Comparison of ENCODE assay signal across 23 mouse cellular contexts in genomic region chr7:27222538-27222937, GRCm38 (mm10). TPM values are rescaled to one million over a fixed set of nuclear protein-coding genes. Genes with fewer than 3 reads are reported as not detected.
DNase-seq lines count a peak whose midpoint lies in the region; ATAC-seq and TF ChIP-seq lines count a peak whose summit lies in the region.
"Had no signal": no experiment of that assay in that cellular context is flagged by ENCODE, and none has a peak within 500 bp of the region (broad histone marks: within the 10 kb centered on the region; RNA-seq: fewer than 3 reads in every experiment).

No protein-coding gene starts in this region.

- peaks cover 16% of the 10 kb centered on the region; the same call in 1 of the 2 replicates for H3K36me3 ChIP-seq in intestine, postnatal 0 days (ENCODE audit: control insufficient read depth, insufficient read depth)
- H3K36me3 ChIP-seq in intestine, embryonic 15.5 days = peaks cover 17% of the 10 kb centered on the region
- peaks cover 19% of the 10 kb centered on the region for H3K36me3 ChIP-seq in small intestine, adult 2 months (ENCODE audit: control insufficient read depth, insufficient read depth, low read length)

- H3K9ac ChIP-seq in intestine, postnatal 0 days (ENCODE audit: low read depth, low read length) = no peak overlapping the region
- no peak overlapping the region for H3K9ac ChIP-seq in intestine, embryonic 15.5 days
- H3K9ac ChIP-seq: forebrain, postnatal 0 days; heart, embryonic 15.5 days; hindbrain, embryonic 14.5 days had no signal

- H3K9me3 ChIP-seq in intestine, postnatal 0 days (ENCODE audit: control insufficient read depth) = no peaks in the 10 kb centered on the region
- H3K9me3 ChIP-seq in intestine, embryonic 15.5 days = no peaks in the 10 kb centered on the region
- H3K9me3 ChIP-seq: embryonic facial prominence, embryonic 10.5 days; forebrain, embryonic 13.5 days; heart, embryonic 15.5 days; hindbrain, embryonic 10.5 days had no signal

- WGBS in intestine, postnatal 0 days = 32% methylated on average over 1 of the region's 1 CpGs
- 48% methylated on average over 1 of the region's 1 CpGs for WGBS in intestine, embryonic 15.5 days
- WGBS in small intestine, adult 2 months = 26% methylated on average over 1 of the region's 1 CpGs

- ATAC-seq in intestine, postnatal 0 days = no peak
- no peak for ATAC-seq in intestine, embryonic 15.5 days
- ATAC-seq: activated CD4-positive, CD25-positive, alpha-beta regulatory T cell, adult 4 months; CD4-positive, CD25-positive, alpha-beta regulatory T cell, adult 4 months; forebrain, embryonic 13.5 days; forebrain, postnatal 0 days had no signal

- H3K27me3 ChIP-seq in intestine, postnatal 0 days (replicated peaks; ENCODE audit: control insufficient read depth, insufficient read depth, low read length) = no peaks in the 10 kb centered on the region
- no peaks in the 10 kb centered on the region for H3K27me3 ChIP-seq in intestine, embryonic 15.5 days (replicated peaks)
- no peaks in the 10 kb centered on the region for H3K27me3 ChIP-seq in small intestine, adult 2 months (ENCODE audit: control insufficient read depth, insufficient read depth, low read length)
- H3K27me3 ChIP-seq: forebrain, embryonic 13.5 days; heart, embryonic 15.5 days had no signal

- H3K4me1 ChIP-seq in intestine, postnatal 0 days (replicated peaks; ENCODE audit: control insufficient read depth, insufficient read depth, low read length) = 0 out of 2 replicates have a peak, but pooled peaks cover 8% of the 10 kb centered on the region
- peaks cover 42% of the 10 kb centered on the region for H3K4me1 ChIP-seq in intestine, embryonic 15.5 days (replicated peaks)
- peaks cover 40% of the 10 kb centered on the region for H3K4me1 ChIP-seq in small intestine, adult 2 months (ENCODE audit: control insufficient read depth, insufficient read depth, insufficient read length, low read length)

- peak; percentile 18 for DNase-seq in MEL-GATA-1-ER (ENCODE audit: extremely low read depth, low read depth)
- peak; percentile 64 for DNase-seq in c-Kit-positive CD71-positive TER-119-positive erythroid progenitor cells, embryonic 14.5 days (ENCODE audit: low spot score)
- DNase-seq in kidney, postnatal 25 days = no peak
- no peak for DNase-seq in thymus, postnatal 0 days (ENCODE audit: low spot score)
- DNase-seq in cerebellum, postnatal 36 days = no peak
- DNase-seq: adrenal gland, postnatal 25 days; B cell, adult 2 months; cerebellum, adult 11 months; cerebellum, adult 8-10 months; forebrain, postnatal 0 days; gastrocnemius, postnatal 14 days; heart, adult 2 months had no signal

- peak overlapping the region; percentile 35; the same call in 1 of the 2 replicates for H3K27ac ChIP-seq in intestine, postnatal 0 days (ENCODE audit: low read depth, low read length)
- H3K27ac ChIP-seq in intestine, embryonic 15.5 days = no peak overlapping the region
- peak overlapping the region; percentile 60 for H3K27ac ChIP-seq in small intestine, adult 2 months (ENCODE audit: insufficient read depth, low read depth, low read length)
- H3K27ac ChIP-seq: embryonic facial prominence, embryonic 10.5 days; forebrain, embryonic 13.5 days; heart, adult 2 months; heart, embryonic 15.5 days; hindbrain, embryonic 10.5 days; hindbrain, embryonic 14.5 days had no signal

- no peak overlapping the region for H3K4me2 ChIP-seq in intestine, postnatal 0 days (replicated peaks; ENCODE audit: low read depth)
- no peak overlapping the region for H3K4me2 ChIP-seq in intestine, embryonic 15.5 days (replicated peaks)
- H3K4me2 ChIP-seq: forebrain, embryonic 13.5 days; heart, embryonic 11.5 days; heart, embryonic 15.5 days; hindbrain, embryonic 14.5 days had no signal

- TF ChIP-seq POLR2A in small intestine, adult 2 months (IDR thresholded peaks at IDR 0.05; ENCODE audit: low read depth, low read length) = no peak

- TF ChIP-seq CTCF in intestine, postnatal 0 days (IDR thresholded peaks at IDR 0.05; ENCODE audit: low read depth) = no peak
- TF ChIP-seq CTCF in small intestine, adult 2 months (IDR thresholded peaks at IDR 0.05; ENCODE audit: extremely low read depth, insufficient read length, insufficient replicate concordance, low read depth, low read length) = no peak

- no peak overlapping the region for H3K4me3 ChIP-seq in intestine, postnatal 0 days (ENCODE audit: low read depth, low read length)
- no peak overlapping the region for H3K4me3 ChIP-seq in intestine, embryonic 15.5 days (replicated peaks)
- no peak overlapping the region for H3K4me3 ChIP-seq in small intestine, adult 2 months (ENCODE audit: low read depth, low read length)
- H3K4me3 ChIP-seq: embryonic facial prominence, embryonic 10.5 days; forebrain, embryonic 13.5 days; heart, adult 2 months; heart, embryonic 15.5 days; hindbrain, embryonic 10.5 days had no signal

RNA-seq across cellular contexts. Expression of gene Itpkc, which starts 5.9 kb away (rescaled TPM):
- polyA plus RNA-seq in intestine, postnatal 0 days (2015; fragmentation: Nextera tagmentation; extraction: Ambion mirVana) = 8.6 and 9.0 TPM in 2 replicates
- 8.8 and 9.4 TPM in 2 replicates for polyA plus RNA-seq in intestine, embryonic 15.5 days (2015; fragmentation: Nextera tagmentation; extraction: Ambion mirVana)
- polyA plus RNA-seq in small intestine, adult 2 months (2012; rRNA removed) = 15.3 and 44.6 TPM in 2 replicates
- 2.3 TPM in 2 replicates for polyA plus RNA-seq in thymus, postnatal 0 days (2015; fragmentation: Nextera tagmentation; extraction: Ambion mirVana)

RNA-seq across cellular contexts. Expression of gene Coq8b, which starts 10.3 kb away (rescaled TPM):
- 16.8 and 18.7 TPM in 2 replicates for polyA plus RNA-seq in intestine, postnatal 0 days (2015; fragmentation: Nextera tagmentation; extraction: Ambion mirVana)
- polyA plus RNA-seq in intestine, embryonic 15.5 days (2015; fragmentation: Nextera tagmentation; extraction: Ambion mirVana) = 21.3 and 21.4 TPM in 2 replicates
- 34.7 and 60.7 TPM in 2 replicates for polyA plus RNA-seq in small intestine, adult 2 months (2012; rRNA removed)
- polyA plus RNA-seq in thymus, postnatal 0 days (2015; fragmentation: Nextera tagmentation; extraction: Ambion mirVana) = 15.8 and 15.9 TPM in 2 replicates

RNA-seq across cellular contexts. Expression of gene Snrpa, which starts 26.5 kb away (rescaled TPM):
- 75.4 and 76.4 TPM in 2 replicates for polyA plus RNA-seq in intestine, postnatal 0 days (2015; fragmentation: Nextera tagmentation; extraction: Ambion mirVana)
- 223 and 249 TPM in 2 replicates for polyA plus RNA-seq in intestine, embryonic 15.5 days (2015; fragmentation: Nextera tagmentation; extraction: Ambion mirVana)
- polyA plus RNA-seq in small intestine, adult 2 months (2012; rRNA removed) = 73.2 and 138 TPM in 2 replicates
- polyA plus RNA-seq in thymus, postnatal 0 days (2015; fragmentation: Nextera tagmentation; extraction: Ambion mirVana) = 165 and 192 TPM in 2 replicates

RNA-seq across cellular contexts. Expression of gene BC024978, which starts 27.0 kb away (rescaled TPM):
- 1.9 and 2.4 TPM in 2 replicates for polyA plus RNA-seq in intestine, postnatal 0 days (2015; fragmentation: Nextera tagmentation; extraction: Ambion mirVana)
- 3.0 and 3.2 TPM in 2 replicates for polyA plus RNA-seq in intestine, embryonic 15.5 days (2015; fragmentation: Nextera tagmentation; extraction: Ambion mirVana)
- 6.4 and 9.5 TPM in 2 replicates for polyA plus RNA-seq in small intestine, adult 2 months (2012; rRNA removed)
- polyA plus RNA-seq in thymus, postnatal 0 days (2015; fragmentation: Nextera tagmentation; extraction: Ambion mirVana) = 2.5 and 4.0 TPM in 2 replicates

RNA-seq across cellular contexts. Expression of gene Numbl, which starts 35.7 kb away (rescaled TPM):
- polyA plus RNA-seq in intestine, postnatal 0 days (2015; fragmentation: Nextera tagmentation; extraction: Ambion mirVana) = 6.6 and 7.5 TPM in 2 replicates
- 16.2 and 16.5 TPM in 2 replicates for polyA plus RNA-seq in intestine, embryonic 15.5 days (2015; fragmentation: Nextera tagmentation; extraction: Ambion mirVana)
- polyA plus RNA-seq in small intestine, adult 2 months (2012; rRNA removed) = 8.3 and 9.0 TPM in 2 replicates
- polyA plus RNA-seq in thymus, postnatal 0 days (2015; fragmentation: Nextera tagmentation; extraction: Ambion mirVana) = 3.2 and 3.5 TPM in 2 replicates
- polyA plus RNA-seq: activated CD4-positive, CD25-positive, alpha-beta regulatory T cell, adult 4 months had no signal

Comparison
In these comparisons a context has a peak if more than half of its experiments do, and no peak if none do; other contexts are left out.
1. DNase-seq: peak in MEL-GATA-1-ER (single experiment) and c-Kit-positive CD71-positive TER-119-positive erythroid progenitor cells, embryonic 14.5 days (single experiment); none in kidney, postnatal 25 days (0 of 2), thymus, postnatal 0 days (single experiment) and cerebellum, postnatal 36 days (0 of 2).